Mouse (Mus musculus) kidney, postnatal 14 days (tissue): ENCODE measurements around the gene Dnaaf2.
"Not testable (repeated sequence)": the region's sequence is repeated elsewhere in the genome, so short reads cannot be mapped to it uniquely, and the experiment has no call there.

Experiments used
- DNase-seq: peaks from one replicate; pipeline ENCODE4 v3.0.0; 2022; ENCODE audit warnings: mixed read lengths

The Dnaaf2 gene

GRCm38 (mm10) chr12:69197378-69198163 is 658 bp downstream of the Dnaaf2 start:
- DNase-seq: peak; percentile 62

GRCm38 (mm10) chr12:69196444-69197377 is 1.5 kb downstream of the Dnaaf2 start, which contains the start of gene Gm49383:
Gm49383 (minus strand) TSS chr12:69197104.
- DNase-seq: peak; percentile 81

GRCm38 (mm10) chr12:69192637-69193036 is 5.6 kb downstream of the Dnaaf2 start:
- DNase-seq: no peak

GRCm38 (mm10) chr12:69191396-69191795 is 6.8 kb downstream of the Dnaaf2 start:
- no peak for DNase-seq

GRCm38 (mm10) chr12:69190522-69190921 is 7.7 kb downstream of the Dnaaf2 start:
- no peak for DNase-seq

GRCm38 (mm10) chr12:69190074-69190473 is 8.2 kb downstream of the Dnaaf2 start:
- DNase-seq: no peak

GRCm38 (mm10) chr12:69186811-69187471 is 11.3 kb downstream of the Dnaaf2 start:
- peak; percentile 54 for DNase-seq

GRCm38 (mm10) chr12:69185371-69185770 is 12.9 kb downstream of the Dnaaf2 start:
- DNase-seq: no peak

GRCm38 (mm10) chr12:69184342-69185295 is 13.6 kb downstream of the Dnaaf2 start:
- DNase-seq: peak; percentile 68

- peak; percentile 99 for DNase-seq
Observed at GRCm38 (mm10) chr12:69183583-69184308, 14.5 kb downstream of the Dnaaf2 start, which contains the start of the genes Rpl36al and Mgat2. Rpl36al (minus strand) TSS chr12:69184083. Mgat2 (plus strand) TSS chr12:69184157.

- DNase-seq: no peak
Observed at GRCm38 (mm10) chr12:69181800-69182199, 16.4 kb downstream of the Dnaaf2 start.

GRCm38 (mm10) chr12:69179371-69179770 is 18.9 kb downstream of the Dnaaf2 start:
- no peak for DNase-seq

- no peak for DNase-seq
Observed at GRCm38 (mm10) chr12:69177526-69177925, 20.7 kb downstream of the Dnaaf2 start.

GRCm38 (mm10) chr12:69175975-69176374 is 22.3 kb downstream of the Dnaaf2 start:
- DNase-seq: no peak

- no peak for DNase-seq
Observed at GRCm38 (mm10) chr12:69171307-69171706, 26.9 kb downstream of the Dnaaf2 start.

- peak; percentile 90 for DNase-seq
Observed at GRCm38 (mm10) chr12:69168461-69169106, 29.6 kb downstream of the Dnaaf2 start, which contains the start of gene Lrr1. Lrr1 (plus strand) TSS chr12:69168814.

- DNase-seq: no peak
Observed at GRCm38 (mm10) chr12:69167656-69168460, 30.4 kb downstream of the Dnaaf2 start.

- DNase-seq: not testable (repeated sequence)
Observed at GRCm38 (mm10) chr12:69166861-69167581, 31.2 kb downstream of the Dnaaf2 start.

GRCm38 (mm10) chr12:69164904-69165303 is 33.3 kb downstream of the Dnaaf2 start:
- DNase-seq: no peak
